Mouse (Mus musculus) retina, postnatal 7 days (tissue): ENCODE results near the gene Amfr.
A peak's percentile ranks its signal among the peaks of the same experiment; 100 is the strongest.

Experiments used
- DNase-seq: peaks from one replicate; pipeline ENCODE4 v3.0.0-alpha.2; 2012; ENCODE audit warnings: low read depth, low spot score

Amfr gene

DNA sequence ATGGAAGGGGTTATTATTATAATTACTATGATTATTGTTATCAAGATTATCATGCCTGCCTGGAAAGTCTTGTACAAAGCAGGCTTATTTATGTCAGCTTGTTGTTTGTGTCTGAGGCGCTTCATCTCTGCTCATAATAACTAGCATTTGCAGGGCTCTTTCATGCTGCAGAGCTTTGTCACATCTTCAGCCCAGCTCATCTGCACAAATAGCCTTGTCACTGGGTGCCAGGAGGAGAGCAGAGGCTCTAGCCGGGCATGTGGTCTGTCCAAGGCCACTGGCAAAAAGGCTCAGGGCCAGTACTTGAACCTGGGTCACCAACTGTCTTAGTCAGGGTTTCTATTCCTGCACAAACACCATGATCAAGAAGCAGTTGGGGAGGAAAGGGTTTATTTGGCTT is 79.4 kb downstream of the Amfr start:
- DNase-seq = no peak

DNA sequence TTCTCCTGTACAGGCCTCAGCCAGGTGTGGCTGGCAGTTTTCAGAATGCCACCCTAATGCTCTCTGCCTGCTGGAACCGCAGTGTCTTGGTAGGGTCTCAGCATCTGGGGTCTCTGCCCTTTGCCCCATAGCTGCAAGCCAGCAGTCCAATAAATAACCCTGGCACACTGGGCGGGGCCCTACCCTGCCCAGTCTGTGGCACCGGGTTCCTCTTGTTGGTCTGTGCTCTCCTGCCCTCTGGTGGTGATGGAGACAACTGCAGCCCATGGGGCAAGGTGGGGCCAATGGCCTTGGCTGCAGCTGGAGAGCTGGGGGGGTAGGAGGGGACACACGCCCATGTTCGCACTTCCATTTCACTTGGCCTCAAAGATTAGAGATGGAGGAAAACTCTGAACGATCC is 79.8 kb downstream of the Amfr start:
- DNase-seq = peak; percentile 69

GRCm38 (mm10) chr8:93931336-93931735 is 81.3 kb downstream of the Amfr start:
- no peak for DNase-seq

DNA sequence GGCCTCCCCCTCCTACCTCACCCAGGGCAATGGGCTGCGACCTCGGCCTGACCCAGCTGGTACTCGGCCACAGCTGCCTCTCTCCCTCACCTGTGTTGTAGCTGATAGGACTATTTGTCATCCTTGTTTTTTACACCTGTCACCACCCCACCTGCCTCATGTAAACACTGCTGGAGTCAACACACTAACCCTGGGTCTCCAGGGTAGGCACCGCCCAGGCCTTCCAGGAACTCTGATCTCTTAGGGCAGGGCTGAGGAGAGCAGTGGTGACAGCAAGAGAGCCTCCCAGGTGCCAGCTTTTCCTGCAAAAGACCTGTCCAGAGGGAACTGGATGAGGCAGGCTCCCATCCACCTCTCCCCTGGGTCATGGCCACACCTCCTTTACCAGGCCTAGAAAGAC is 83.4 kb downstream of the Amfr start:
- DNase-seq = no peak

GRCm38 (mm10) chr8:93925513-93925912 is 87.1 kb downstream of the Amfr start:
- DNase-seq = no peak

DNA sequence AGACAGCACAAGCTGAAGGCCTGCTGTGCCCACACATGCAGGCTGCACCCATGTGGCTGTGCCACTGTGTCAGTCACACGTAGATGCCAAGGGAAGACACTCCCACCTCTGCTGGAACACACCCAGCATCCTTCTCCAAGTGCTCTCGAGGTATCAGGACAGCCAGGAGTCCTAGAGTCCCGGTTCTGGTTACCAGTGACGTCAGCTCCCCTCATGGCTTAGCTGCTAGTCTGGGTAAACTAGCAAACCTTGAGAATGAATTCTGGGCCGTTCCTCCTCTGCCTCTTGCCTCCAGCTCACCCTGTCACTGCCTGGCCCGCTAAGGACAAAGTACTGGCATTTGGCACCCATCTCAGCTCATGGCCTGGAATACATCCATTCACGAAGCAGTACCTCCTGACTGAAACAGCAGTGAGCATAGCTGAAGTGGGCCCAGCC is 88.7 kb downstream of the Amfr start:
- no peak for DNase-seq
